Mouse (Mus musculus): ENCODE data around the gene Nr5a2.
A peak's percentile ranks its signal among the peaks of the same experiment; 100 is the strongest.

Nr5a2 gene

DNA sequence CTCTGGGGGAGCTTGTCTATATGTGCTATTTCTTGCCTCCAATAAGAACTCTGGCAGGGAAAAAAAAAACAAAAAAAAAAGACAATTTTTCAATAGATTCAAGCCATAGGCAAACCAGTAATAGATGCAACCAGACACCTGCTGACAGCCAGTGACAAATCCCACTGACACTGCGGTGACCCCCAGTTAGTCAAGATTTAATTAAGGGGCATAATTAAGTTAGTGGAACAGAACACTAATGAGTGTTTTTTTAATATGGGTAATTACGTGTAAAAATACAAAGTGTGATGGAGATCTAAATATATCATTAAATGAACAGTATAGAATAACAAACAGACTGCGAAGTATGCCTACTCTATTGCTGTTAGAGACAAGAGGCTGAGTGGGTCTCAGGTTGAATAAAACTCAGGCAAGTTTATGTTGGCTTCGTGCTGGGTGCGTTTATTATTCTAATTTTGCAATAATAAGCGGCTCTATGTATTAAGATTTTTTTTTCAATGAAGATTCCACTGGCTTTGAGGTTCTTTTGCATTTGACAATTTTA, 50.7 kb downstream of the Nr5a2 start:
- no peak for DNase-seq

DNA sequence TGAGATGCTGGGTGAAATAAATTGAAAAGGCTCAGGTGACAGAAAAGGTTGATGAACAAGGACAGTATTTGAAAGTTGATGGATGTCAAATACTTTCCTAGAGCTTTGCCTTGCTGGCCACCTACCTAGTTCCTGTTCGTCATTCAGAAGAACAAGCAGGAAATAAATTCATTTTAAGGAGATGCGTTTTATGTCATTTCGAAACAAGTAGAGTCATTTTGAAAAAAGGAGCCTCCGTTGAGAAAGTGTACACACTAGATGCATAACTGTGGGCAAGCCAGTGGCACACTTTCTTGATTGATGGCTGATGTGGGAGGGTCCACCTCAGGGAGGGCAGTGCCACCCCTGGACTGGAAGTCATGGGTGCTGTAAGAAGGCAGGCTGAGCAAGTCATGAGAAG, 62.1 kb downstream of the Nr5a2 start:
- no peak for DNase-seq

DNA sequence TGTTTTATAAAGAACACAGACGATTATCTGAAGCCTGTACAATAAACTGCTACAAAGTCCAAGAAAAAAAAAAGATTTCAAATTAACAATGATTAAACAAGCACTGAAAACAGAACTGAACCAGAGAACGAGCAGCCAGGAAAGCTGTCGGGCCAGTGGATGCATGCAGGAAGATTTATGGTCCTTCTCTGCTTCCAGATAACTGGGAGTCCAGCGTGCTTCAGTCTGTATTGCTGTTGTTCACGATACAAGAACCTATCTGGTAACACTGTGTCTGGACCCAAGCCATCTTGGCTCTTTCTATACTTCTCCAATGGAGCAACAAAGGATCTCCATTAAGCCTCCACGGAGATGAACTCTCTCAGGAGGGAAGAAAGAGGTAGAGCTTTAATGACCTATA, 63.9 kb downstream of the Nr5a2 start:
- peak; percentile 32 for DNase-seq

DNA sequence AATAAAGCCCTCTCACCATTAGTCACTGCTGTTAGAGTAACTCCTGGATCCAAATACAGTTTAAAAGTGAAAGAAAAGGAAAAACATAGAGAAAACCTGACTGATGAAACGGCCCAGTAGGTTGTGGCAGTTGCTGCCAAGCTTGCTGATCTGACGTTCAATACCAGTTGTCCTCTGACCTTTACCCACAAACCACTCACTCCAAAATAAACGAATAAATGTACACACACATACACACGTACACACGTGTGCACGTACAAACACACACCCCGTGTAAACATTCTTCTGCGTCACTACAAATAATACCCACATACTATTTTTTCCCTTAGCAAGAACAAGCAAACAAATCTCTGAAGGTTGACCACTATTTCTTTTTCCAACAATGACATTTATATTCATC, 64.4 kb downstream of the Nr5a2 start:
- no peak for DNase-seq

DNA sequence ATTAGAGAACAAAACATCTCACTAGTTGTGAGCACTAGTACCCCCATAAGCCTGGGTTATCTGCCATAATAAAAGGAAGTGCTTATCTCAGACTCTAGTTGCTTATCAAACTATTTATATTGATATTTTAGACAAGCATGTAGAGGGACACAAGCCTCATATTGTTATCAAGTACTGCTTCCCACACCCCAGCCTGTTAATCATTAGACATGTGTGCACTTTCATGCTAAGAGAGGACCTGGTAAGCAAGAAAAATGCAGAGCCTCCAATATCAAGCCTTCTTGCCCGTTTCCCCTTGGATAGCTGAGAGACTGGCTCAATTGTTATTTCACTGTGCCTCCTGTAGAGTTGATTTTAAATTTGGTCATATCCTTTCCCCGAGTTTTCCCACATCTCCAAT, 65.5 kb downstream of the Nr5a2 start:
- DNase-seq, result no peak

DNA sequence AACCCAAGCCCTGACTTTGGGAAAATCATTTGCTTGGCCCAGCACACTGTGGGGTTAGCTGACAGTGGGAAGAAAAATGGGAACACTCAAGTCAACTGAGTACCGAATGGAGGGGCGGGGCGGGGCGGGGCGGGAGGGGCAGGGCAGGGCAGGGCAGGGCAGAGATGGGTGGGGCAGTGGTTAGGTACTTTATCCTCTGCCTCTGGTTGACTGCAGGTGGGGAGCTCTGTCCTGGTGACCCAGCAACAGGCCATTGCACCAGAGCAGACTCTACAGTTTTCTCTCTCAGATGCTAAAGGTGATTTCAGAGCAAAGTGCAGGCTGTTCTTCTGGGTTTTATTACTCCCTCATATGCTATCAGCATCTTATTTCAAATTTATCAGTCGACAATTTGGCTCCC, 67.1 kb downstream of the Nr5a2 start:
- DNase-seq, result no peak

DNA sequence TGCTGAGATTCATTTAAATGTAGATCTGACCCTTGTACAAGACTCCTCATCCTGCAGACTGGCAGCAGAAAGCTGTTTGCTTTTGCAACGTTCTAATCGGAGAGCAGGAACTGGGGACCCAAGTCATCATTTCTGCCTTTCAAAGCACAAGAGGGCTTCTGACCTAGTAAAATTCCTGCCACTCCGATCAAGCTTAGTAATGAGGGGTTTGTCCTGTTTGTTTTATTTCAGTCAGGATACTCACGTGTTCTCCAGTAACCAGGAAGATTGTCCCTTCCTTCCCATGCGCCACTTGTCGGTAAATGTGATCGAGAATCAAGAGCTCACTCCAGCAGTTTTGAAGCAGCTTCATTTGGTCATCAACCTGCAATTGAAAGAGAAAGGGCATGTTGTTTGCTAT, 69.8 kb downstream of the Nr5a2 start:
- no peak for DNase-seq

DNA sequence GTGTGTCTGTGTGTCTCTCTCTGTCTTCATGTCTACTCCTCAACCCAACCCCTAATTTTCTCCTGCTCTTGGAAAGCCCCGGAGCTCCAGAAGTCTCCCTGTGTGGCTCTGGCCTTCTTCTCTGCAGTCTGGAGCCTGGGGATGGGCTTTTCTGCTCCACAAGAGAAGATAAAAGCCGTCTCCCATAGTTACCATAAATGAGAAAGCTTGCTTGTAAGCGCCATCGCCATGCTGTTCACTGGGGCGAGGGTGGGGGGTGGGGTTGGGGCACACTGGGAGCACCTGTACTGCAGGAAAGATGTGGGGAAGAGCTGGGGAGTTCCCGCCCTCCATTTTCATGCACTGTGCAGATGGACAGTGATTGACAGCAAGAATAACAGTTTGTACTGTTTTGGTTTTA, 71.5 kb downstream of the Nr5a2 start:
- no peak for DNase-seq

DNA sequence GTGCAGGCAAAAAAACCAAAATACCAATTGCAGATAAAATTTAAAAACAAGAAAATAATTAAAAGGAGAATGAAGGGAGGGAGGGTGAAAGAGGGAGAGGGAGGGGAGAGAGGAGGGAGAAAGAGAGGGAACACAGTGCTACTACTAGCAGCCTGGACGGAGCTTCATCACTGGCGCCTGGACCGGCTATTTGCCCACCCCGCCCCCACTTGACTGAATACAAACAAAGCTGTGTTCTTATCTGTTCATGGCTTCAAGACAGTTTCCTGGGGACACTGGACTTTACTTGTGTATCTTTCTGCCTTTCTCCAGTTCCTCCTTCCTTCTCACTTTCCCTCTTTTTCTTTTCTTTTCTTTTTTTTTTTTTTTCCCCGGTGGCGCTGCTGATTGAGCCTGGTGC, 73.6 kb downstream of the Nr5a2 start:
- DNase-seq, result no peak

DNA sequence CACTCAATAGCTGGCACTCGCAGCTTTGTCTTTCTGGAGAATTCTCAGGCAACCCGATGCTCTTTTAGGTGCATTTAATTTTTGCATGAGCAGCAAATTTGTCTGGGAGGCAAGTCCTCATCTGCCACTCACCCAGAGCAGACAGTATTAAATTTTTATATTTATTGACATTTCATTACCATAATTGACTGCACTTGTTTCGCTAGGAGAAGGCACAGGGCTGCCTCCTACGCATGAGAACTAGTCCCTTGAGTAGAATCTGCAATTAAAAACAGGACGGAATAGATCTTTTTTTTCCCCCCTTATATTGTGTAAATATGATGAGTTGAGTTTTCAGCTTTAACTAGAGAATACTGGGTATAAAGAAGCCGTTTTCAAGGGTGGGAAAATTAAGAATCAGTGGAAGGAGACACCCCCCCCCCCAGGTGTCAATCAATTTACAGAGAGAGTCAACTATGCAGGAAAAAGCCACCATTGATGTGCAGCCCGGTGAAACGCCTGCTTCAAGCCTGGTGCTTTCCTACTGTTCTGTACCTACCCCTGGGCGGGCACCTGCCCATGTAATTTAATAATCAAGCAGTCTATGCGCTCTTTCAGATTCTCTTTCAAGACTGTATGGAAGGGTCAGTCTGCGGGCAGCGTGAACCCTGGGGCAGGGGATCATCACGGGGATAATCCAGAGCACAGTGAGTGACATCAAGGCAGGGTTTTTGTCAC, 76.6 kb downstream of the Nr5a2 start:
- DNase-seq, result no peak

DNA sequence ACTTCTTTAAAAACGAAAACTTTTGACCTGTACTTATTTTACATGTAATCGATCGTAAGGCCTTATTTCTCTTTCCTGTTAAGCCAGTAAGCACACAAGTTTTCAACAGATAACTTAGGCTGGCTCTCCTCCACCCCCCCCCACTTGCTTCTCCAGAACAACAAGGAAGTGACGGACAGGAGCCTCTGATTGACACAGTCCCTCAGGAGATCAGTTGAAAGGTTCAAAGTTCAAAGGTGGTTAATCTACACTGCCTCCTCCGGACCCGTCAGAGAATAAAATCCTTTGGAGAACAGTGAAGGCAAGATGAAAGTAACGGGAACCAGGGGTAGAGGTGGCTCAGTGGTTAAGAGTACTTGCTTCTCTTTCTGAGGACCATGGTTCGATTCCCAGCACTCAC, 80.0 kb downstream of the Nr5a2 start:
- DNase-seq, result no peak

DNA sequence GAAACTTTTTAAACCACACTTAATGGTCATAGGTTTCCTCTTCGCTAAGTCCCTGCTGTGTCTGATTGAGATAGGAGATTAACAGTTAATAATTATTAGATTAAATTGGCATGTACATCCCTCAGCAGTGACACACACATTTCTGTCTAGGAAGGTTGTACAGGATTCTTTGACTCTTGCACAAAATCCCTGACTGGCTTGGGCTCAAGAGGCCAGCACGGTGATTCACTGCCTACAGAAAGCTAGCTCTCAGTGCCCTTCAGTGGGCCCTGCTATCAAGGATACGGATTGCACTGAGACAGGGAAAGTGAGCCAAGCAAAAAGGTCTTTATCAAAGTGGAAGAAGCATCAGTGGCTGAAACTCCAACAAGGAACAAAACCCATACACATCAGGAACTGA, 85.2 kb downstream of the Nr5a2 start:
- no peak for DNase-seq

DNA sequence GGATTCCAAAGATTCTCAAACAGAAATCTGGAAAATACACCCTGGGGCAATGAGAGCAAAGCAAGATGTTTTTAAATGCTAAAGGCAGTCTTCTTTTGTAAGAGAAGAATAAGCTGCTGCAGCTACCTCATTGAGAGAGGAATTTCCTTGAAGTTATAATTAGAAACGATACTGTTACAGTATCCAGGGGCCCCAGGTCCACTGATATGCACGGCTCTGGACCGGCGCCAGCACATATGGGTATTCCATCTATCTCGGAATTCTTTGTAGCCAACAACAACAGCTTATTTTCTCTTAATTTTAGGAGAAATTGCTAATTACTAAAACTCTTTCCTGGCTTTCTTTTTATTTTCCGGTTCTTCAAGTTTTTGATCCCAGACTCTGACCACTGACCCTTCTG, 91.3 kb downstream of the Nr5a2 start:
- DNase-seq, result peak; percentile 4

DNA sequence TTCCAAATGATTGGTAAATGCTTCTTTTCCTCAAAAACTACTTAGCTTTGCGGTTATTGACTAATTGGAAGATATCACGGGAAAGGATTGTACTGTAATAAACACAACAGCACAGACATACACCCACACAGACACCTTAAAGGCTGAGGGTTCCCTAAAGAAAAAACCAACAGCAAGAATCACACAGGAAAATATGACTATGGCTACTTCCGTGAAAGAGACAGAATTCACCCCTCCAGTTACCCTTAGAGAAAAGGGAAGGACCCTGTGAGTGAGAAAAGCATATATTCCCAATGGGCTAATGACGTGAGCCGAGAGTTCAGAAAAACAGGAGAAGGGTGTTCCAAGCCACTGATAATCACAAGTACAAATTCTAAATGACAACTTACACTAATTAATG, 92.0 kb downstream of the Nr5a2 start:
- DNase-seq, result no peak

DNA sequence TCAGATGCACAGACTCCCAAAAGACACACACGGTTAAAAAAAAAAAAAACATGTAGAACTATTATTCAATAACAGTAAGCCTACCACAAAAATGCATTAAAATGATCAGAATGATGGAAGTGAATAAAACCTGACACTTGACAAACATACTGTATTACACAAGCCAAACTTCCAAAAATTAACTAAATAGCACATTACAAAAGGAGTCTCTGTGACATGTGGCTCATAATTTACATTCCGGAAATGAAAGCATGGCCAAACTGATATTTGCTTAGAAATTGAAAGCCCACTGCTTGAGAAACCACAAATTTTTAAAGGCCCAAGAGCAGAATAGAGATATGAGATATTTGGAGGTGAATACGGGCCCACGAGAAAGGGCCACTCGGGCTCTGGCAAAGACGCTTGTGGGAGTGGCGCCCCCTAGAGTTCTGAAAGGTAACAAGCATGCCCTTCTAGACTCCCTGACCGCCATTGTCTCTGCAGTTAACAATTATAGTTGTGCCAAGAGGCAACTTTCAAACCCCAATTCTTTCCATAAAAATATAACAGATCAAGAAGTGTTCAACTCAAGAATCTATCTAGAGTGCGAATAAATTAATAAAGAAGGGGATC, 93.7 kb downstream of the Nr5a2 start:
- peak; percentile 8 for DNase-seq

DNA sequence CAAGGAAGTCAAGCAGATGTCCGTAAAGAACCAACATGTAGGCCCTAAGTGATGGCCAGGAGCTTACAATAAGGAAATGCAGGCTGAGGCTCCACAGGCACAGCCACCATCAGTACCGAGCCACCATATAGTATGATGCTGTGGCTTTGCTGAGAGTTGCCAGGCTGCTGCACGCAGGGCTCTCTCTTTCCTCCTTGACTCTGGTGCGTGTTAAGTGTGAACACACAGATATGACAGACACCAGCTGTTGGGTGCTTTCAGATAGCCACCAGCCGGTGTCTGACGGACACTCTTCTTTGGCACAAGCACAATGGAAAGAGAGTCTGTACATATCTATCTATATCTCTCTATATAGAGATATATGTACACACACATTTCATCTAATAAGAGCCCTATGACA, 97.0 kb downstream of the Nr5a2 start:
- DNase-seq, result no peak

DNA sequence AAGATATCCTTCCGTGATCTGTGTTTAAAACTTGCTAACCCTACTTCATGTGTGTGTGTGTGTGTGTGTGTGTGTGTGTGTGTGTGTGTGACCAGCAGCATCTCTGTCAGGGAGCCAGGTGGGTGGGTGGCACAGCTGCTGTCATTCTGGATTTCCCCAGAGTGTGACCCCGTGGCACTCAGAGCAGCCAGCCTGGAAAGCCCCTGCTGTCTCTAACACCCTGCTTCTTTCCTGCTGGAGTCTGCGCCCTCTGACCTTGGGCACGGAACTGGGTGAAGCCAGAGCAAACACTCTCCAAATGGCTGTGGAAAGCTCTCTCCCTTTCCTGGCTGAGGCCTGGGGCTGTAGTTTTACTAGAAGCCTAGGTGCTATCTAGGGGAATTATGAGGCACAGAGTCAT, 100.8 kb downstream of the Nr5a2 start:
- DNase-seq, result peak; percentile 6

DNA sequence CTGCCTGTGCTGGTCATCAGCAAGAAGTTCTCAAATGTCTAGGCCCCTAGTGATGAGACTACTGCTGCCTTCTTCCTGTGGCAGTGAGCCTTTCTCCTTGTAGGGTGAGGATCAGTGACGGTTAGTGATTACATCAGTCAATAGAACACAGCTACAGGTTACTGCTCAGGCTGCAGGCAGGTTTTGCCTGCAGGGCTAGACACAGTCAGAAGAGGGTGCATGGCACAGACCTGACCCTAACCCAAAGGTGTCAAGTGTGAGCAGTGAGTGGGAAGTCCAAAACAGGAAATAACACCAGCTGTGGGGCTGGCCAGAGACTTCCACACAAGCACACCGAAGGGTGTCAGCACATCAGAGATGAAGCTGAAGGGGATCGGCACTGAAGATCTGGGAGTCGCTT, 101.5 kb downstream of the Nr5a2 start:
- DNase-seq, result no peak

DNA sequence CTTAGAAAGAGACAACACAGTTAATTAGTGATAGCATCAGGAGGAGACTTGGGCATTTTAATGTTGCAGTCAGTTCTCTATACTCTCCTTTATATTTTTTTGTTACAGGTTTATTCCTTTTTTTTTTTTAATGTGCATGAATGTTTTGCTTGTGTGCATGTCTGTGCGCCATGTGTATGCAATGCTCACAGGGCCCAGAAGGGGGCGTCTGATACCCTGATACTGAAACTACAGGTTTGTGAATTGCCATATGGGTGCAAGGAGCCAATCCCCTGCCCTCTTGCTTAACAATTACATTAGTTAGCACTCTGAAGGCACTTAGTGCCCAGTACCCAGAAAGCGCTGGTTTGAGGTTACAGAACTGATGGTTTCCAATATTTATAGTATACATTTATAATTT, 104.1 kb downstream of the Nr5a2 start:
- DNase-seq, result no peak

DNA sequence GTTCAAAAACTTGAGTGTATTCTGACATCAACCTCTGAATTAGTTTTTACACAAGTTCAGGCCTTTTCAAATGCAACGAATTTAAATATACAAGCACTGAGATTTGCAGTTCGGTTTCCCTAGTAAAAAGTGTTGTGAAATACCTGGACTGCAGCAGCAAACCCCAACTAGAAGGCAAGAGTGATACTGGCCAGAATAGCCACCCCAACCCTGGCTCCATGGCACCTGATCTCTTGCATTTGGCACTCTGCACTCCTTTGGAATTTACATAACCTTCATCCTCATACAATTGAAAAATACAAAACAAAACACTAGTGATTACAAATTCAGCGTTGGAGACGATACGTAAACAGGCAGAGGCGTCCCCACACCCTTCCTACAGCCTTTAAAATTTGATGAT, 111.5 kb downstream of the Nr5a2 start:
- no peak for DNase-seq

DNA sequence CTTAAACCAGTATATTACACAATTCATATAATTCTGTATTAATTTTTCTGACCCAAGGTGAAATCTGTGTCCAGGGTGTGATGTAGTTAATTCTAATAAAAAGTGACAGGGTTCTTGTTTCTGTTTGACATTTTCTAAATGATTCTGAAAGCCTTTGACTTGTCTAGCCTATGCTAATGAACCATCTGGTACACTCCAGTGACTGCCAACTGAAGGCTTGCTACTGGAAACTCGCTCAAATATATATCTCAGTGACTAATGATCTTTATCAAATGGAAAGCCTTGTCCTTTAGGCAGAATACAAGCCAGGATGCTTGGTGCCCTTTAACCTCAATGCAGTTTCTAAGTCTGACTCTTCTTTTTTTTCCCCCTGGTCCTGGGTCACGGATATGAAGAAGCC, 114.2 kb downstream of the Nr5a2 start:
- DNase-seq, result no peak

DNA sequence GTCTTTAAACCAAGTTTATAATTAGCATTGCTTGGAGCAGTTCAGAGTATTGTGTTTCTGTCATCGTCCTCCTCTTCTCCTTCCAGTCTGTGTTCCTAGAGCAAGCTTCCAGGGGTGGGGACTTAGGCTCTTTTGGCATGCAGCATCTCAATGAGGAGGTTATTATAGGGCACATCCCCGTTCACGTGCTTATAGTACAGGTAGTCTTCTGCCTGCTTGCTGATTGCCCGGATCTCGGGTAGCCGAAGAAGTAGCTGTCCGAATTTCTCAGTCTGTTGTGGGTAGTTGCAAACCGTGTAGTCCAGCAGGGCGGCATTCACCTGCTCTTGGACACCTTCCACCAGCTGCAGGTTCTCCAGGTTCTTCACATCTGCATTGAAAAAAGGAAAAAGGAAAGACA, 114.9 kb downstream of the Nr5a2 start:
- no peak for DNase-seq

DNA sequence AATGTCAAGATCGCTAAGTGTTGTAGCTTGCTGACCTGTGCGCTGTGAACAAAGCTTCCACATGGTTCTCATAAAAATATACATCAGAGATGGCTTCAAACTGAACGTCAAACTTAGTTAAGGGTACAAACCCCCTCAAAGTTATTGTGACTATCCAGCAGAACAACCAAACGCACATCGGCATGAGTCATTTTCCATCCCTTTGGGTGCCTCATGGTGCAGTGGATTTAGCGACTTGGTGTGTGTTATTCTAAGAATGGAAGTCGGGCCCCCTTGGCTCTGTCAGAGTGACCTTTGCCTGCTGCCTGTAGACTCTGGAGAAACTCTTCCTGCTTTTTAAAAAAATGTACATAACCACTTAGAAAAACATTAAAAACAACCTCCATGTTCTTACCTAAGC, 119.7 kb downstream of the Nr5a2 start:
- no peak for DNase-seq

DNA sequence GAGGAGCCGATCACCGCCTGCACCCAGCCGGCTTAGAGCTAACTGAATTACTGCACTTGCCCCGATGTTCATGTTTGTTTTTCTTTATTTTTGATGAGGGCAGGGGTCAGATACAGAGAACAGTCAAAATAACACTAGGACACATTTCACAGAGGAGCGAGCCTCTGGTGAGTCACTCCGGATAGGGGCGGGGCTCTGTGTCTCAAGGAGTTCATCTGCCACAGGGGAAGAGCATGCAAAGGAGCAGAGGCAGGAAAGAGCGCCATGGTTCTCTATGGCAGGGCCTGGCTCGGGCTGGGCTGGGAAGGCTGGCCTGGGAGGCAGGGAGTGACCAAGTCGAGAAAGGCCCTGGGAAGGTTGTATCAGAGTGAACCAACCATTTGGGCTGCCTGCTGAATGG, 121.0 kb downstream of the Nr5a2 start:
- peak; percentile 59 for DNase-seq
